Mouse (Mus musculus) lung, embryonic 14.5 days (tissue): ENCODE measurements around the gene Gm20498. TPM values are rescaled to one million over a fixed set of nuclear protein-coding genes. Genes with fewer than 3 reads are reported as not detected.

Experiments
- ATAC-seq: fragments of 200-750 bp; cut with Nextera tagmentation; 2 replicates; pipeline ENCODE4 v1.8.0; 2017; ENCODE audit warnings: mild to moderate bottlenecking, moderate TSS enrichment, moderate library complexity; ENCODE audit not compliant: insufficient read depth
- DNase-seq: peaks from one replicate; pipeline ENCODE4 v3.0.0-alpha.2; 2015
- H3K27ac ChIP-seq: fragments of 300-500 bp; sonication (generic); 2 replicates; pipeline ENCODE4 v1.5.1; 2014; ENCODE audit warnings: low read depth, mild to moderate bottlenecking, moderate library complexity
- H3K27me3 ChIP-seq: fragments of 300-500 bp; sonication (generic); 2 replicates; pipeline ENCODE4 v1.6.1; 2014; ENCODE audit warnings: low read length, control low read depth; ENCODE audit not compliant: insufficient read depth
- H3K36me3 ChIP-seq: fragments of 300-500 bp; sonication (generic); 2 replicates; pipeline ENCODE4 v1.6.1; 2014; ENCODE audit warnings: control low read depth; ENCODE audit not compliant: insufficient read depth
- H3K4me1 ChIP-seq: fragments of 300-500 bp; sonication (generic); 2 replicates; pipeline ENCODE4 v1.6.1; 2014; ENCODE audit warnings: antibody characterized with exemption, control low read depth; ENCODE audit not compliant: insufficient read depth
- H3K4me2 ChIP-seq: fragments of 300-500 bp; sonication (generic); 2 replicates; pipeline ENCODE4 v1.6.1; 2014; ENCODE audit warnings: mild to moderate bottlenecking
- H3K4me3 ChIP-seq: fragments of 300-500 bp; sonication (generic); 2 replicates; pipeline ENCODE4 v1.5.1; 2014; ENCODE audit warnings: low read depth, low read length
- H3K9ac ChIP-seq: fragments of 300-500 bp; sonication (generic); 2 replicates; pipeline ENCODE4 v1.6.1; 2014
- H3K9me3 ChIP-seq: fragments of 300-500 bp; sonication (generic); 2 replicates; pipeline ENCODE4 v1.6.1; 2016; ENCODE audit warnings: low read depth, low read length, control low read depth
- CTCF ChIP-seq: IDR thresholded peaks from 2 replicates; pipeline ENCODE4 v1.5.1; 2016; ENCODE audit warnings: antibody characterized with exemption, low read depth
- WGBS: fragments of 180-500 bp; shearing (Covaris S2); extraction: QIAGEN DNeasy Blood & Tissue Kit; methylation state at CpG from one replicate; pipeline ENCODE4 v1.1.7; 2014; 5-methylcytosine and 5-hydroxymethylcytosine counted together
- polyA plus RNA-seq: library from polyadenylated mRNA; unstranded; fragments of >200 nt; fragmentation: Nextera tagmentation; extraction: Ambion mirVana; gene quantifications from 2 replicates; pipeline ENCODE4 v1.2.1, GENCODE M21; 2014

Gm20498 gene
- polyA plus RNA-seq, 1 experiment from 2014 or later = 30.3 TPM

DNA sequence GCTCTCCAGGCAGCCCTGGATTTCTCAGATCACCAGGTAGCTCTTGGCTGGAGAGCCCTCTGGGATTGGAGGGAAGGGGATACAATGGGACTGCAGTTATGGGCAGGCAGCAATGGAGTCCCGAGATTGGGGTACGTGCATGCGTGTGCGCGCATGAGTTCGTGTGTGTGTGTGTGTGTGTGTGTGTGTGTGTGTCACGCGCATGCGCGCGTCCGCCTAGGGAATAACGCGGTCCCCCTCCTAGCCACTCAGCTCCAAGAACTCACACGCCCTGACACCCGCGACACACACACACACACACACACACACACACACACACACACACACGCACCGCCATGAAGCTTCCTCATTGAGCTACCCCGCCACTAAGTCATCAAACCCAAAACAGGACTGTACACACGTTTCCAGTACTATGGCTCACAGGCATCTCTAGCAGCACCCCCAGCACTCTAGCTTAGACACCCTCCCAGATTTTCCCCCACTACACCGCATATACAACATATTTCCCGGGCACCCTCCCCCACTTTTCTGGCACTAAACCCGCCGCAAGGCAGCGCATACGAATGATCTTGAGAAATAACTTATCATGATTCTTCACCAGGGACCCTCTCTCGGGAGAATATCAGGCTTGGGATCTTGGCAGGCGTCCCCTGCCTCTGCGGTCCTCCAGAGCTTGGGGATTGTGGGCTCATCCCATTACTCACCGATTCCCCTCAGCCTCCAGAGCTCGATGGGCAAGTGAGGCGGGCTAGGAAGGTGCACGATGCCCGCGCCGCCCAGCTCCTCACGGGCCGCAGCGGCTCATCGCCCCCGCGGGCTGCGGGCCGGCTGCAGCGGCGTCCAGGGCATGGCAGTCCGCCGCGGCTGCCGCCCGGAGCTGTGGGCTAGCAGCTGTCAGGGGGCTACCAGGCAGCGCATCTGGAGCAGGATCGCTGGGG lies 200.5 kb downstream of the Gm20498 start:
- Histone ChIP-seq H3K4me1 (no peaks in the 10 kb centered on the region), H3K4me3 (peak overlapping the region; percentile 58), H3K4me2 (peak overlapping the region; percentile 99), H3K9me3 (no peaks in the 10 kb centered on the region), H3K36me3 (no peaks in the 10 kb centered on the region), H3K27ac (no peak overlapping the region), H3K27me3 (peaks cover 17% of the 10 kb centered on the region; the same call in 1 of the 2 replicates), H3K9ac (peak overlapping the region; percentile 60)
- under 1% methylated on average over 54 of the region's 54 CpGs for WGBS
- TF ChIP-seq CTCF = no peak
- ATAC-seq (peak; percentile 69), DNase-seq (peak; percentile 65)

DNA sequence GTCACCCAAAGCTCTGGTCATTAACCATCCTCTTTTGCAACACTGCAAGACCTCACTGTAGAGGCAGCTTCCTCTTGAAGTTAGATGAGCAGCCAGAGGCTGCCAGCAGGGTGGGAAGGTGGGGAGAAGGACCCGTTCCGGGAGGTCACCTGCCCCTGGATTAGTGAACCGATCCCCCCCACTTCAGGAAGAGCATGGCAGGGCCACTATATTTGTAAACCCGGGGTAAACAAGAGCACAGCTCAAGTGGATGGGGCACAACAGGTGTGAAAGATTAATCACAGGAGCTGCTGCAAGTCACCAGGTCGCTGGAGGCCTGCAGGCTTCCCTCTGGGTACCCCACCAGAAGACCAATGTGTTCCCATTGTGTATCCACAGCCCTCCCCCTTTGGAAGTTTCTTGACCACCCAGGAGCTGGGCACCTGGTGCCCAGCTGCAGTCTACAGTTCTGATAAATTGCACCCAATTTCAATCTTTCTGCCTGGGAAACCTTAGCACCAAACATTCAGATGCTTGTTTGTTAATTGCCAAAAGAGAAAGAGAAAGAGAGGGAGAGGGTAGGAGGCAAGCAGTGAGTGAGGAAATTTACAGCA lies 201.6 kb downstream of the Gm20498 start:
- Histone ChIP-seq H3K9ac (no peak overlapping the region), H3K27me3 (peaks cover 17% of the 10 kb centered on the region; the same call in 1 of the 2 replicates), H3K4me2 (no peak overlapping the region; the same call in 1 of the 2 replicates), H3K4me3 (no peak overlapping the region), H3K4me1 (no peaks in the 10 kb centered on the region), H3K27ac (no peak overlapping the region), H3K9me3 (no peaks in the 10 kb centered on the region), H3K36me3 (no peaks in the 10 kb centered on the region)
- ATAC-seq = no peak
- no peak for DNase-seq
- TF ChIP-seq CTCF = no peak
- WGBS = 38% methylated on average over 5 of the region's 5 CpGs

DNA sequence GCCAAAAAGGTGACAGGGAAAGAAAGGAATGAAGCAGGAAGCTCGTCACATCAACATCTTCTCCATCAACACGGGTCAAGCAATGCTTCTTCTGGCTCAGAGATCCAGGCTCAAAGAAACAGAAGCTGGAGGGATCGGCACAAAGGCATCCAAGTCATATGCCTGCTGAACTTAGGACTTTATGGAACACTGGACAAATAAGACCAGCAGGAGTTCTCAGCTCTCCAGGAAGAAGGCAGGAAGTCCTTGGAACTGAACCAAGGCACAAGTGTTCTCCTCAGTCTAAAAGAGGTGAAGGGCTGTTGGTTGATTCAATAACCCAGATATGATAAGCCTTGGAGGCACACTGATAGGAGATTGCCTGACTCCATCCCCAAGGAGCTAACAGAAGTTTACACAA lies 207.7 kb downstream of the Gm20498 start:
- ATAC-seq (no peak), DNase-seq (no peak)
- Histone ChIP-seq H3K9ac (no peak overlapping the region), H3K9me3 (no peaks in the 10 kb centered on the region), H3K4me1 (no peaks in the 10 kb centered on the region), H3K27ac (no peak overlapping the region), H3K36me3 (no peaks in the 10 kb centered on the region), H3K4me2 (no peak overlapping the region), H3K4me3 (no peak overlapping the region), H3K27me3 (no peaks in the 10 kb centered on the region)
- TF ChIP-seq CTCF = no peak
- WGBS = 60% methylated on average over 3 of the region's 3 CpGs

DNA sequence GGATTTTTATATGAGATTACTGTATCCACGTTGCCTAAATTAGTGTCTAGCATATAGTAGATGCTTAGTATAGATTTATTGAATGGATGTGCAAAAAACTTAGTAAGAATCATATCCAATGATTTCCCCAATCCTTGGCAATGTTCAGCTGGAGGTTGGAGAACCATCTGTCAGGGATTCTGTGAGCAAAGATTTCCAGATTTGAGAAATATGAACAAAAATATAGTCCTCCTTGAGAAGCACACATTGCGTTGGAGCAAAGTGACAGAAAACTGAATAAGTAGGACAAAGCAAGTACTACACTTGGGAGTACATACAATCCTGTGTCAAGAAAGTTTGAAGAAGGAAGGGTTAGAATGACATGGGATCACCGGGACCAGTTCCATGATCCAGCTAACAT lies 208.6 kb downstream of the Gm20498 start:
- Histone ChIP-seq H3K4me1 (no peaks in the 10 kb centered on the region), H3K4me2 (no peak overlapping the region), H3K9ac (no peak overlapping the region), H3K4me3 (no peak overlapping the region), H3K27ac (no peak overlapping the region), H3K36me3 (no peaks in the 10 kb centered on the region), H3K27me3 (no peaks in the 10 kb centered on the region), H3K9me3 (no peaks in the 10 kb centered on the region)
- DNase-seq = no peak
- ATAC-seq = no peak
- TF ChIP-seq CTCF = no peak
- 93% methylated on average over 3 of the region's 3 CpGs for WGBS

DNA sequence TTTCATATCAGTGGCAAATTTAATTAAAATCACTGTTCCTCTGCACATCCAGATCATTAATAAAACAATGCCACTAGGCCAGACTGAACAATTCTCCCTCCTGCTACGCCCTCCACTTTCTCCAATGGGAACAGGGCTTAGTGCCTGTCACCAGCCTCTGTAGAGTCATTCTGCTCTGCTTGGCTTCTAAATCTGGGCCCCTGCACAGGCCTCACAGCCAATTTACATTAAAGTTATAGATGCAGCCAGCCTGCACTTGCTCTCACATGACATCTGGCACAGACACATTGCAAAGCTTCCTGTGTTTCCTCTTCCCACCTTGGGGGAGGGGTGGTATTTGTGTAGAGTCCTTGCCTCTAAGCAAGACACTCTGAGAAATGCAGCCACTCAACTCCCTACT lies 211.7 kb downstream of the Gm20498 start:
- DNase-seq (peak; percentile 21), ATAC-seq (no peak)
- H3K4me2 ChIP-seq = no peak overlapping the region
- H3K9me3 ChIP-seq = no peaks in the 10 kb centered on the region
- no peaks in the 10 kb centered on the region for H3K27me3 ChIP-seq
- H3K4me3 ChIP-seq = no peak overlapping the region
- H3K9ac ChIP-seq = no peak overlapping the region
- H3K27ac ChIP-seq = no peak overlapping the region
- no peak for TF ChIP-seq CTCF
- H3K4me1 ChIP-seq = no peaks in the 10 kb centered on the region
- no peaks in the 10 kb centered on the region for H3K36me3 ChIP-seq
- WGBS = 81% methylated on average over 1 of the region's 1 CpGs

DNA sequence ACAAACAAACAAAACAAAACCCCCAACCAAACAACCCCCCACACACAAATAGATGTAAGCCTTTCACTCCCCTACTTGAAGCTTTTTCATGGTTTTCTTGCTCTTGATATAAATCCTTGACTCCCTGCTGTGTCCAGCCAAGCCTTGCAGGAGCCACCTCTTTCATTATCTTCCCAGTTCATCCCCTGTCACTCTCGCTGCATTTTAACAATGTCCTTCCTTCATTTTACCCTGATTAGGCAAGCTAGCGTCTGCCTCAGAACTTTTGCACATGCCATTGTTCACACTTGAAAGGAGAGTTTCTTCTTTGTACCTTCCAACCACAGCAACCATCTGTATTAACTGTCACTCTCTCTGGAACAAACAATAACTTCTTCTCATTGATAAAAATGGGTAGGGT lies 214.9 kb downstream of the Gm20498 start:
- H3K4me2 ChIP-seq = no peak overlapping the region
- H3K9me3 ChIP-seq = no peaks in the 10 kb centered on the region
- H3K4me3 ChIP-seq = no peak overlapping the region
- no peak for DNase-seq
- H3K4me1 ChIP-seq = no peaks in the 10 kb centered on the region
- no peak for ATAC-seq
- no peak overlapping the region for H3K9ac ChIP-seq
- no peaks in the 10 kb centered on the region for H3K36me3 ChIP-seq
- H3K27me3 ChIP-seq = no peaks in the 10 kb centered on the region
- 34% methylated on average over 2 of the region's 2 CpGs for WGBS
- no peak overlapping the region for H3K27ac ChIP-seq
- no peak for TF ChIP-seq CTCF

DNA sequence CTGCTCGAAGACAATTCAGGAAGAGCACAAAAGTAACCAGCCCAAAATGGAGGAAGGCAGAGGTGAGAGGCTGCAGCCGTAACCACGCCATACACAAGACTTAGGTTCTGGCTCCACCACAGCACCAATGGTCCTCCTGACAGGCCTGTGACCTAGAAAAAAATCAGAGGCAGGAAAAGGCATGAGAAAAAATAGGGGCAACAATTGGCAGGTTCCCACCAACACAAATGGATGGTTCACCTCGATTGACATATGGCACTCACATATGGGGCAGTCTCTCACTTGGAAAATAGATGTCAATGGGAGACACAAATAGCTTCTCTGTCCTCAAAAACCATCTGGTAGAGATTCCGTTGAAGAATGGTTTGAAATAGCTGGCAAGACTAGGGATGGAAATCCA lies 216.8 kb downstream of the Gm20498 start:
- H3K27ac ChIP-seq = no peak overlapping the region
- ATAC-seq = no peak
- H3K9me3 ChIP-seq = no peaks in the 10 kb centered on the region
- no peaks in the 10 kb centered on the region for H3K4me1 ChIP-seq
- 85% methylated on average over 5 of the region's 5 CpGs for WGBS
- H3K4me3 ChIP-seq = no peak overlapping the region
- H3K36me3 ChIP-seq = no peaks in the 10 kb centered on the region
- H3K4me2 ChIP-seq = no peak overlapping the region
- no peak for TF ChIP-seq CTCF
- DNase-seq = no peak
- no peaks in the 10 kb centered on the region for H3K27me3 ChIP-seq
- no peak overlapping the region for H3K9ac ChIP-seq

Other genes with a start within 250 kb of the Gm20498 start
- gene Slc8a3, start 199.7 kb downstream of the Gm20498 start, polyA plus RNA-seq = 0.46 and 0.50 TPM in 2 replicates
- 0.14 and 0.43 TPM in 2 replicates for gene Gm4787, start 153.4 kb downstream of the Gm20498 start, polyA plus RNA-seq
- 0.99 and 1.1 TPM in 2 replicates for gene Adam4, start 111.0 kb downstream of the Gm20498 start, polyA plus RNA-seq
- gene Cox16, start 47.8 kb downstream of the Gm20498 start, polyA plus RNA-seq = 127 and 136 TPM in 2 replicates
- gene Synj2bp, start within 50 bp of the Gm20498 start, polyA plus RNA-seq = 33.6 and 37.1 TPM in 2 replicates
- 0.25 and 0.35 TPM in 2 replicates for gene Adam21, start 35.6 kb upstream of the Gm20498 start, polyA plus RNA-seq
- 63.6 and 65.5 TPM in 2 replicates for gene Med6, start 62.1 kb upstream of the Gm20498 start, polyA plus RNA-seq
- gene Ttc9, start 98.3 kb upstream of the Gm20498 start, polyA plus RNA-seq = 6.1 and 6.2 TPM in 2 replicates
- 2.9 and 3.2 TPM in 2 replicates for gene Map3k9, start 248.3 kb upstream of the Gm20498 start, polyA plus RNA-seq